Mouse (Mus musculus): ENCODE measurements at regions not wholly inside any gene's neighbourhood (a gene's known extent, or its start where the extent isn't known, plus 50 kb on each side); places are given as distances from the start of the nearest gene placed in this dataset.

GRCm38 (mm10) chr5:47185868-47186267 is 797.1 kb upstream of the Slit2 start:
- H3K9me3 ChIP-seq (ENCODE audit: control insufficient read depth, low read length), result no peaks in the 10 kb centered on the region
- no peak for DNase-seq (ENCODE audit: low spot score)
- H3K27me3 ChIP-seq (ENCODE audit: control insufficient read depth, insufficient read depth, low read length), result no peaks in the 10 kb centered on the region
- ATAC-seq (ENCODE audit: low FRiP score, low TSS enrichment), result no peak
- H3K4me1 ChIP-seq (replicated peaks; ENCODE audit: control insufficient read depth, insufficient read depth), result no peaks in the 10 kb centered on the region
- H3K9ac ChIP-seq (ENCODE audit: low read length), result no peak overlapping the region
- no peak overlapping the region for H3K4me3 ChIP-seq (ENCODE audit: low read depth, low read length)
- H3K4me2 ChIP-seq (replicated peaks; ENCODE audit: low read depth), result no peak overlapping the region
- no peaks in the 10 kb centered on the region for H3K36me3 ChIP-seq (ENCODE audit: control insufficient read depth, insufficient read depth, low read length)
- H3K27ac ChIP-seq (replicated peaks), result no peak overlapping the region
- TF ChIP-seq CTCF (IDR thresholded peaks at IDR 0.05; ENCODE audit: low read depth), result no peak
- no peak for TF ChIP-seq EP300 (optimal IDR thresholded peaks at IDR 0.05)

GRCm38 (mm10) chr5:47202164-47202914 is 780.6 kb upstream of the Slit2 start:
- 74% methylated on average over 3 of the region's 3 CpGs for WGBS
- DNase-seq (ENCODE audit: low spot score), result no peak

GRCm38 (mm10) chr5:47202915-47203296 is 780.0 kb upstream of the Slit2 start:
- no peak for ATAC-seq (ENCODE audit: low FRiP score, low TSS enrichment)
- Histone ChIP-seq H3K9me3 (ENCODE audit: control insufficient read depth, low read length) (no peaks in the 10 kb centered on the region), H3K36me3 (ENCODE audit: control insufficient read depth, insufficient read depth, low read length) (no peaks in the 10 kb centered on the region), H3K4me1 (replicated peaks; ENCODE audit: control insufficient read depth, insufficient read depth) (no peaks in the 10 kb centered on the region), H3K4me2 (replicated peaks; ENCODE audit: low read depth) (no peak overlapping the region), H3K4me3 (ENCODE audit: low read depth, low read length) (no peak overlapping the region), H3K27me3 (ENCODE audit: control insufficient read depth, insufficient read depth, low read length) (no peaks in the 10 kb centered on the region), H3K9ac (ENCODE audit: low read length) (no peak overlapping the region), H3K27ac (replicated peaks) (no peak overlapping the region)
- 80% methylated on average over 1 of the region's 1 CpGs for WGBS
- no peak for DNase-seq (ENCODE audit: low spot score)
- TF ChIP-seq EP300 (optimal IDR thresholded peaks at IDR 0.05), result no peak
- TF ChIP-seq CTCF (IDR thresholded peaks at IDR 0.05; ENCODE audit: low read depth), result no peak

More at GRCm38 (mm10) chr5:47202164-47202914, 780.6 kb upstream of the Slit2 start:
- H3K27me3 ChIP-seq (ENCODE audit: control insufficient read depth, insufficient read depth, low read length), result no peaks in the 10 kb centered on the region
- H3K9me3 ChIP-seq (ENCODE audit: control insufficient read depth, low read length), result no peaks in the 10 kb centered on the region
- no peak for ATAC-seq (ENCODE audit: low FRiP score, low TSS enrichment)
- H3K9ac ChIP-seq (ENCODE audit: low read length), result no peak overlapping the region
- no peak overlapping the region for H3K4me2 ChIP-seq (replicated peaks; ENCODE audit: low read depth)
- H3K27ac ChIP-seq (replicated peaks), result no peak overlapping the region
- TF ChIP-seq EP300 (optimal IDR thresholded peaks at IDR 0.05), result no peak
- no peak for TF ChIP-seq CTCF (IDR thresholded peaks at IDR 0.05; ENCODE audit: low read depth)
- no peaks in the 10 kb centered on the region for H3K4me1 ChIP-seq (replicated peaks; ENCODE audit: control insufficient read depth, insufficient read depth)
- no peaks in the 10 kb centered on the region for H3K36me3 ChIP-seq (ENCODE audit: control insufficient read depth, insufficient read depth, low read length)
- no peak overlapping the region for H3K4me3 ChIP-seq (ENCODE audit: low read depth, low read length)

GRCm38 (mm10) chr5:47210542-47210941 is 772.4 kb upstream of the Slit2 start:
- no peak overlapping the region for H3K4me3 ChIP-seq (ENCODE audit: low read depth, low read length)
- H3K36me3 ChIP-seq (ENCODE audit: control insufficient read depth, insufficient read depth, low read length), result no peaks in the 10 kb centered on the region
- H3K27me3 ChIP-seq (ENCODE audit: control insufficient read depth, insufficient read depth, low read length), result no peaks in the 10 kb centered on the region
- no peaks in the 10 kb centered on the region for H3K4me1 ChIP-seq (replicated peaks; ENCODE audit: control insufficient read depth, insufficient read depth)
- DNase-seq (ENCODE audit: low spot score), result no peak
- WGBS, result 41% methylated on average over 1 of the region's 1 CpGs
- H3K4me2 ChIP-seq (replicated peaks; ENCODE audit: low read depth), result no peak overlapping the region
- no peaks in the 10 kb centered on the region for H3K9me3 ChIP-seq (ENCODE audit: control insufficient read depth, low read length)
- ATAC-seq (ENCODE audit: low FRiP score, low TSS enrichment), result no peak
- no peak overlapping the region for H3K9ac ChIP-seq (ENCODE audit: low read length)
- TF ChIP-seq CTCF (IDR thresholded peaks at IDR 0.05; ENCODE audit: low read depth) (no peak), EP300 (optimal IDR thresholded peaks at IDR 0.05) (no peak)
- no peak overlapping the region for H3K27ac ChIP-seq (replicated peaks)

- H3K4me2 ChIP-seq (replicated peaks; ENCODE audit: low read depth), result no peak overlapping the region
- H3K9me3 ChIP-seq (ENCODE audit: control insufficient read depth, low read length), result no peaks in the 10 kb centered on the region
- no peaks in the 10 kb centered on the region for H3K27me3 ChIP-seq (ENCODE audit: control insufficient read depth, insufficient read depth, low read length)
- TF ChIP-seq CTCF (IDR thresholded peaks at IDR 0.05; ENCODE audit: low read depth) (no peak), EP300 (optimal IDR thresholded peaks at IDR 0.05) (no peak)
- no peak for ATAC-seq (ENCODE audit: low FRiP score, low TSS enrichment)
- H3K4me3 ChIP-seq (ENCODE audit: low read depth, low read length), result no peak overlapping the region
- H3K9ac ChIP-seq (ENCODE audit: low read length), result no peak overlapping the region
- H3K36me3 ChIP-seq (ENCODE audit: control insufficient read depth, insufficient read depth, low read length), result no peaks in the 10 kb centered on the region
- no peak for DNase-seq (ENCODE audit: low spot score)
- H3K4me1 ChIP-seq (replicated peaks; ENCODE audit: control insufficient read depth, insufficient read depth), result no peaks in the 10 kb centered on the region
- no peak overlapping the region for H3K27ac ChIP-seq (replicated peaks)
Measured at GRCm38 (mm10) chr5:47215421-47215820, 767.5 kb upstream of the Slit2 start.

- 66% methylated on average over 1 of the region's 1 CpGs for WGBS
- DNase-seq (ENCODE audit: low spot score) (no peak), ATAC-seq (ENCODE audit: low FRiP score, low TSS enrichment) (no peak)
- Histone ChIP-seq H3K9ac (ENCODE audit: low read length) (no peak overlapping the region), H3K27ac (replicated peaks) (no peak overlapping the region), H3K4me2 (replicated peaks; ENCODE audit: low read depth) (no peak overlapping the region), H3K9me3 (ENCODE audit: control insufficient read depth, low read length) (no peaks in the 10 kb centered on the region), H3K27me3 (ENCODE audit: control insufficient read depth, insufficient read depth, low read length) (no peaks in the 10 kb centered on the region), H3K4me3 (ENCODE audit: low read depth, low read length) (no peak overlapping the region), H3K4me1 (replicated peaks; ENCODE audit: control insufficient read depth, insufficient read depth) (no peaks in the 10 kb centered on the region), H3K36me3 (ENCODE audit: control insufficient read depth, insufficient read depth, low read length) (no peaks in the 10 kb centered on the region)
- peak; percentile 42; the same call in 1 of the 2 replicates for TF ChIP-seq CTCF (IDR thresholded peaks at IDR 0.05; ENCODE audit: low read depth)
- TF ChIP-seq EP300 (optimal IDR thresholded peaks at IDR 0.05), result no peak
Measured at GRCm38 (mm10) chr5:47225247-47225646, 757.7 kb upstream of the Slit2 start.
